Mouse (Mus musculus) CH12.LX (cell line): ENCODE results near the gene Rabgap1l.

ENCODE experiments used
- CTCF ChIP-seq, 2 experiments: IDR thresholded peaks in 1 of 2; conservative IDR thresholded peaks in 1 of 2; 2 replicates each; pipeline ENCODE4 v1.5.1; 2011 to 2012; ENCODE audit warnings: low read depth in 2 of 2, low read length in 2 of 2, improper control_type of control experiment in 1 of 2, inconsistent platforms in 1 of 2, mild to moderate bottlenecking in 1 of 2, moderate library complexity in 1 of 2
- JUND ChIP-seq: conservative IDR thresholded peaks from 2 replicates; pipeline ENCODE4 v1.6.1; 2011; ENCODE audit warnings: low read depth, low read length, improper control_type of control experiment
- MEF2A ChIP-seq: IDR thresholded peaks from 2 replicates; pipeline ENCODE4 v1.6.1; 2014; ENCODE audit warnings: low read depth, mild to moderate bottlenecking, inconsistent platforms, low read length, improper control_type of control experiment, borderline replicate concordance
- RAD21 ChIP-seq: IDR thresholded peaks from 2 replicates; pipeline ENCODE4 v1.6.1; 2011; ENCODE audit warnings: low read depth, mild to moderate bottlenecking, low read length, improper control_type of control experiment, moderate library complexity
- UBTF ChIP-seq: IDR thresholded peaks from 2 replicates; pipeline ENCODE4 v1.6.1; 2012; ENCODE audit warnings: low read depth, mild to moderate bottlenecking, inconsistent platforms, low read length, improper control_type of control experiment, moderate library complexity
- USF1 ChIP-seq: IDR thresholded peaks from 2 replicates; pipeline ENCODE4 v1.6.1; 2014; ENCODE audit warnings: low read depth, mild to moderate bottlenecking, inconsistent platforms, low read length, improper control_type of control experiment
- ZMIZ1 ChIP-seq: IDR thresholded peaks from 2 replicates; pipeline ENCODE4 v1.6.1; 2012; ENCODE audit warnings: low read depth, mild to moderate bottlenecking, inconsistent platforms, low read length, improper control_type of control experiment

GRCm38 (mm10) chr1:160308498-160308897 is 484.5 kb downstream of the Rabgap1l start:
- TF ChIP-seq JUND (no peak), MEF2A (no peak), CTCF (conservative IDR thresholded peaks at IDR 0.05 in 1 of 2, IDR thresholded peaks at IDR 0.05 in 1 of 2; ENCODE audit: low read depth in 2 of 2, low read length in 2 of 2) (no peak), USF1 (no peak), ZMIZ1 (no peak), RAD21 (no peak), UBTF (no peak)
